Mouse (Mus musculus) left cerebral cortex, adult 8-10 months (tissue): ENCODE data around the gene Pfas. TPM values are rescaled to one million over a fixed set of nuclear protein-coding genes. Genes with fewer than 3 reads are reported as not detected.
"Not testable (repeated sequence)": the region's sequence is repeated elsewhere in the genome, so short reads cannot be mapped to it uniquely, and the experiment has no call there.

ENCODE experiments used
- DNase-seq, 2 experiments: peaks; one replicate each; pipeline ENCODE4 v3.0.0; 2022; ENCODE audit warnings: low spot score in 2 of 2
- total RNA-seq, 4 experiments: library from RNA; stranded (reverse); gene quantifications; 2 replicates each; pipeline ENCODE4 v1.2.4; 2022

Pfas gene
- total RNA-seq, 4 experiments from 2014 or later: 20.3 to 22.2 (median 20.9) TPM

GRCm38 (mm10) chr11:69015644-69016441 is 7.6 kb upstream of the Pfas start, which contains the start of gene Ctc1:
Ctc1 (plus strand) TSS chr11:69015911.
- DNase-seq: peak; percentile 79 to 84

- DNase-seq: peak; percentile 67 to 84
Measured at GRCm38 (mm10) chr11:69012071-69012601, 3.9 kb upstream of the Pfas start.

GRCm38 (mm10) chr11:69011445-69011844 is 3.2 kb upstream of the Pfas start:
- not testable (repeated sequence) for DNase-seq

GRCm38 (mm10) chr11:69010400-69011323 is 2.4 kb upstream of the Pfas start:
- DNase-seq: no peak

GRCm38 (mm10) chr11:69009508-69009907 is 1.2 kb upstream of the Pfas start:
- no peak for DNase-seq

GRCm38 (mm10) chr11:69006575-69006974 is 1.7 kb downstream of the Pfas start:
- not testable (repeated sequence) for DNase-seq

- DNase-seq: no peak
Measured at GRCm38 (mm10) chr11:69005193-69005592, 3.1 kb downstream of the Pfas start.

GRCm38 (mm10) chr11:69003592-69003991 is 4.7 kb downstream of the Pfas start:
- no peak for DNase-seq

- not testable (repeated sequence) for DNase-seq
Measured at GRCm38 (mm10) chr11:69002782-69003181, 5.5 kb downstream of the Pfas start.

- no peak for DNase-seq
Measured at GRCm38 (mm10) chr11:68997080-68997479, 11.2 kb downstream of the Pfas start.

- no peak for DNase-seq
Measured at GRCm38 (mm10) chr11:68994377-68994776, 13.9 kb downstream of the Pfas start.

- DNase-seq: no peak
Measured at GRCm38 (mm10) chr11:68993122-68993521, 15.1 kb downstream of the Pfas start.

- DNase-seq: no peak
Measured at GRCm38 (mm10) chr11:68988341-68988740, 19.9 kb downstream of the Pfas start.

- no peak for DNase-seq
Measured at GRCm38 (mm10) chr11:68987365-68987882, 20.8 kb downstream of the Pfas start.

- DNase-seq: peak in 1 of 2 experiments; percentile 60
Measured at GRCm38 (mm10) chr11:68982639-68983369, 25.5 kb downstream of the Pfas start.

- DNase-seq: no peak
Measured at GRCm38 (mm10) chr11:68980919-68981318, 27.3 kb downstream of the Pfas start.

GRCm38 (mm10) chr11:68979320-68979733 is 28.9 kb downstream of the Pfas start:
- DNase-seq: peak in 1 of 2 experiments; percentile 59

- DNase-seq: no peak
Measured at GRCm38 (mm10) chr11:68975601-68976000, 32.7 kb downstream of the Pfas start.

- no peak for DNase-seq
Measured at GRCm38 (mm10) chr11:68975085-68975484, 33.2 kb downstream of the Pfas start, which contains the start of gene Rangrf. Rangrf (minus strand) TSS chr11:68975185.

GRCm38 (mm10) chr11:68974059-68974450 is 34.2 kb downstream of the Pfas start:
- no peak for DNase-seq
